Mouse (Mus musculus): ENCODE data around the gene Gm11595. TPM values are rescaled to one million over a fixed set of nuclear protein-coding genes. Genes with fewer than 3 reads are reported as not detected.
"Not testable (repeated sequence)": the region's sequence is repeated elsewhere in the genome, so short reads cannot be mapped to it uniquely, and the experiment has no call there.

The Gm11595 gene
- polyA plus RNA-seq (2014; fragmentation: Nextera tagmentation; extraction: Ambion mirVana): not detected in 2 replicates

DNA sequence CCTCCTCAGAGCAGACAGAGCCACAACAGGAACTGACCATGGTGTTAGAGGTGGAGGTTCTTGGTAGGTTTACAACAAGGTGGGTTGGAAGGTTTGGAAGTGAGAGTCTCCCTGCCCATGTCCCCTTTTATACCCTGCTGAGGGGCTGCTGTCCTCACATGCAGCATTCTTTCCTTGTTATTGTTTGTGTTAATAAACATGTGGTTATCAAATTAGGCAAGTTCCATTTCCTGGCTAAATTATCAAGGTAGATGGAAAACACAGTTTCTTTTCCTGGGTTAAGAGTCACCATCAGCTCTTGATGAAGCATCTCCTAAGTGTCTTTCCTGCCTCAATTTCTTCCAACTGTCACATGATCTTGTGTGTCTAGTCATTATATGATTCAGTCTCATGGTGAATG, at the start of gene Gm11595:
Gm11595 (minus strand) TSS at position 101 of the 400 bp plus-strand sequence.
- not testable (repeated sequence) for H3K4me3 ChIP-seq (ENCODE audit: low read depth, low read length); H3K27ac ChIP-seq (replicated peaks; ENCODE audit: low read depth, low read length); H3K4me1 ChIP-seq (ENCODE audit: control insufficient read depth, insufficient read depth, low read length); H3K9me3 ChIP-seq (ENCODE audit: control insufficient read depth, low read length); DNase-seq (ENCODE audit: low spot score); H3K27me3 ChIP-seq (ENCODE audit: control insufficient read depth, insufficient read depth, low read length); H3K4me2 ChIP-seq (ENCODE audit: low read depth, severe bottlenecking); H3K36me3 ChIP-seq (ENCODE audit: control insufficient read depth, insufficient read depth, low read length); H3K9ac ChIP-seq (ENCODE audit: low read length); ATAC-seq (ENCODE audit: insufficient number of reproducible peaks, low FRiP score, low TSS enrichment, low read depth)

DNA sequence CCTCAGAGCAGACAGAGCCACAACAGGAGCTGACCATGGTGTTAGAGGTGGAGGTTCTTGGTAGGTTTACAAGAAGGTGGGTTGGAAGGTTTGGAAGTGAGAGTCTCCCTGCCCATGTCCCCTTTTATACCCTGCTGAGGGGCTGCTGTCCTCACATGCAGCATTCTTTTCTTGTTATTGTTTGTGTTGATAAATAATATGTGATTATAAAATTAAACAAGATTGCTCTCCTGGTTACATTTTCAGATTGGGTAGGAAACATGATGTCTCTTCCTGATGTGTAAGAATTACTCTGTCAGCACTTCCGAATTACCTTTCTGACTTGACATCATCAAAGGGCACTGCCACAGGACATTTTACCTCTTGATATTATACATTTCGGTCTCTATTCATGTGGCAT, 42.9 kb upstream of the Gm11595 start, which contains the start of gene Gm11564:
Gm11564 (minus strand) TSS at position 101 of the 400 bp plus-strand sequence.
- not testable (repeated sequence) for H3K27me3 ChIP-seq (ENCODE audit: control insufficient read depth, insufficient read depth, low read length); H3K9me3 ChIP-seq (ENCODE audit: control insufficient read depth, low read length); H3K9ac ChIP-seq (ENCODE audit: low read length); H3K4me2 ChIP-seq (ENCODE audit: low read depth, severe bottlenecking); H3K4me3 ChIP-seq (ENCODE audit: low read depth, low read length); H3K4me1 ChIP-seq (ENCODE audit: control insufficient read depth, insufficient read depth, low read length); DNase-seq (ENCODE audit: low spot score); H3K36me3 ChIP-seq (ENCODE audit: control insufficient read depth, insufficient read depth, low read length); ATAC-seq (ENCODE audit: insufficient number of reproducible peaks, low FRiP score, low TSS enrichment, low read depth); H3K27ac ChIP-seq (replicated peaks; ENCODE audit: low read depth, low read length)
- 90% methylated on average over 2 of the region's 2 CpGs for WGBS

DNA sequence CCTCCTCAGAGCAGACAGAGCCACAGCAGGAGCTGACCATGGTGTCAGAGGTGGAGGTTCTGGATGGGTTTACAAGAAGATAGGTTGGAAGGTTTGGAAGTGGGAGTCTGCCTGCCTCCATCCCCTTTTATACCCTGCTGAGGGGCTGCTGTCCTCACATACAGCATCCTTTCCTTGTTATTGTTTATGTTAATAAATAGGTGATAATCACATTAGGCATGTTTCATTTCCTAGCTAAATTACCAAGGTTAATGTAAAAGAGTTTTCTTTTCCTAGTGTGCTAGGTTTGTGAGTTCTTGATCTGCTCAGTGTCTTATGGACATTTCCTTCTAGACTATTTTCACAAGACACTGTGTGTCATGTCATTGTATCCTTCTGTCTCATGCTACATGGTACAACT, 37.1 kb upstream of the Gm11595 start, which contains the start of gene Krtap4-13:
Krtap4-13 (minus strand) TSS at position 101 of the 400 bp plus-strand sequence.
- H3K9me3 ChIP-seq (ENCODE audit: control insufficient read depth, low read length); H3K36me3 ChIP-seq (ENCODE audit: control insufficient read depth, insufficient read depth, low read length); H3K4me1 ChIP-seq (ENCODE audit: control insufficient read depth, insufficient read depth, low read length); H3K4me2 ChIP-seq (ENCODE audit: low read depth, severe bottlenecking); ATAC-seq (ENCODE audit: insufficient number of reproducible peaks, low FRiP score, low TSS enrichment, low read depth); H3K27ac ChIP-seq (replicated peaks; ENCODE audit: low read depth, low read length); H3K4me3 ChIP-seq (ENCODE audit: low read depth, low read length); H3K27me3 ChIP-seq (ENCODE audit: control insufficient read depth, insufficient read depth, low read length); DNase-seq (ENCODE audit: low spot score); H3K9ac ChIP-seq (ENCODE audit: low read length): not testable (repeated sequence)

DNA sequence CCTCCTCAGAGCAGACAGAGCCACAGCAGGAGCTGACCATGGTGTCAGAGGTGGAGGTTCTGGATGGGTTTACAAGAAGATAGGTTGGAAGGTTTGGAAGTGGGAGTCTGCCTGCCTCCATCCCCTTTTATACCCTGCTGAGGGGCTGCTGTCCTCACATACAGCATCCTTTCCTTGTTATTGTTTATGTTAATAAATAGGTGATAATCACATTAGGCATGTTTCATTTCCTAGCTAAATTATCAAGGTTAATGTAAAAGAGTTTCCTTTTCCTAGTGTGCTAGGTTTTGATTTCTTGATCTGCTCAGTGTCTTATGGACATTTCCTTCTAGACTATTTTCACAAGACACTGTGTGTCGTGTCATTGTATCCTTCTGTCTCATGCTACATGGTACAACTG, 31.6 kb upstream of the Gm11595 start, which contains the start of gene Gm11554:
Gm11554 (minus strand) TSS at position 101 of the 400 bp plus-strand sequence.
- ATAC-seq (ENCODE audit: insufficient number of reproducible peaks, low FRiP score, low TSS enrichment, low read depth); DNase-seq (ENCODE audit: low spot score); H3K4me2 ChIP-seq (ENCODE audit: low read depth, severe bottlenecking); H3K36me3 ChIP-seq (ENCODE audit: control insufficient read depth, insufficient read depth, low read length); H3K27me3 ChIP-seq (ENCODE audit: control insufficient read depth, insufficient read depth, low read length); H3K27ac ChIP-seq (replicated peaks; ENCODE audit: low read depth, low read length); H3K9ac ChIP-seq (ENCODE audit: low read length); H3K4me1 ChIP-seq (ENCODE audit: control insufficient read depth, insufficient read depth, low read length); H3K4me3 ChIP-seq (ENCODE audit: low read depth, low read length); H3K9me3 ChIP-seq (ENCODE audit: control insufficient read depth, low read length): not testable (repeated sequence)
- no CpG with 5 or more reads among the region's 1 CpGs for WGBS

DNA sequence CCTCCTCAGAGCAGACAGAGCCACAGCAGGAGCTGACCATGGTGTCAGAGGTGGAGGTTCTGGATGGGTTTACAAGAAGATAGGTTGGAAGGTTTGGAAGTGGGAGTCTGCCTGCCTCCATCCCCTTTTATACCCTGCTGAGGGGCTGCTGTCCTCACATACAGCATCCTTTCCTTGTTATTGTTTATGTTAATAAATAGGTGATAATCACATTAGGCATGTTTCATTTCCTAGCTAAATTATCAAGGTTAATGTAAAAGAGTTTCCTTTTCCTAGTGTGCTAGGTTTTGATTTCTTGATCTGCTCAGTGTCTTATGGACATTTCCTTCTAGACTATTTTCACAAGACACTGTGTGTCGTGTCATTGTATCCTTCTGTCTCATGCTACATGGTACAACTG, 26.1 kb upstream of the Gm11595 start, which contains the start of gene Gm11569:
Gm11569 (minus strand) TSS at position 101 of the 400 bp plus-strand sequence.
- H3K27ac ChIP-seq (replicated peaks; ENCODE audit: low read depth, low read length); H3K4me3 ChIP-seq (ENCODE audit: low read depth, low read length); ATAC-seq (ENCODE audit: insufficient number of reproducible peaks, low FRiP score, low TSS enrichment, low read depth); H3K36me3 ChIP-seq (ENCODE audit: control insufficient read depth, insufficient read depth, low read length); H3K9me3 ChIP-seq (ENCODE audit: control insufficient read depth, low read length); H3K4me1 ChIP-seq (ENCODE audit: control insufficient read depth, insufficient read depth, low read length); H3K9ac ChIP-seq (ENCODE audit: low read length); H3K27me3 ChIP-seq (ENCODE audit: control insufficient read depth, insufficient read depth, low read length); DNase-seq (ENCODE audit: low spot score); H3K4me2 ChIP-seq (ENCODE audit: low read depth, severe bottlenecking): not testable (repeated sequence)
- no CpG with 5 or more reads among the region's 1 CpGs for WGBS

DNA sequence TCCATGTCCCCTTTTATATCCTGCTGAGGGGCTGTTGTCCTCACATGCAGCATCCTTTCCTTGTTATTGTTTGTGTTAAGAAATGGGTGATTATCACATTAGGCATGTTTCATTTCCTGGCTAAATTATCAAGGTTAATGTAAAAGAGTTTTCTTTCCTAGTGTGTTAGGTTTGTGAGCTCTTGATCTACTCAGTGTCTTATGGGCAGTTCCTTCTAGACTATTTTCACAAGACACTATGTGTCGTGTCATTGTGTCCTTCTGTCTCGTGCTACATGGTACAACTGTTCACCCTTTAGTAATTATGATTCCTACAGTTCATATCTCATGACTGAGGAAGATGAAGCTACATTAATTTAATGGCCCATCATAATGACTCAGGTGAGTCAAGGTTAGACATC, 20.7 kb upstream of the Gm11595 start, which contains the start of gene Gm11596:
Gm11596 (minus strand) TSS at position 101 of the 400 bp plus-strand sequence.
- no peak within 1 kb of the TSS for H3K4me3 ChIP-seq (ENCODE audit: low read depth, low read length)
- no peaks in the 10 kb centered on the region for H3K9me3 ChIP-seq (ENCODE audit: control insufficient read depth, low read length)
- no peaks in the 10 kb centered on the region for H3K4me1 ChIP-seq (ENCODE audit: control insufficient read depth, insufficient read depth, low read length)
- no peaks in the 10 kb centered on the region for H3K36me3 ChIP-seq (ENCODE audit: control insufficient read depth, insufficient read depth, low read length)
- no peak within 1 kb of the TSS for H3K9ac ChIP-seq (ENCODE audit: low read length)
- H3K4me2 ChIP-seq (ENCODE audit: low read depth, severe bottlenecking): no peak within 1 kb of the TSS
- no peaks in the 10 kb centered on the region for H3K27me3 ChIP-seq (ENCODE audit: control insufficient read depth, insufficient read depth, low read length)
- no peak within 1 kb of the TSS for H3K27ac ChIP-seq (replicated peaks; ENCODE audit: low read depth, low read length)
- ATAC-seq (ENCODE audit: insufficient number of reproducible peaks, low FRiP score, low TSS enrichment, low read depth) (no peak), DNase-seq (ENCODE audit: low spot score) (no peak)
- WGBS: 70% methylated on average over 2 of the region's 2 CpGs

DNA sequence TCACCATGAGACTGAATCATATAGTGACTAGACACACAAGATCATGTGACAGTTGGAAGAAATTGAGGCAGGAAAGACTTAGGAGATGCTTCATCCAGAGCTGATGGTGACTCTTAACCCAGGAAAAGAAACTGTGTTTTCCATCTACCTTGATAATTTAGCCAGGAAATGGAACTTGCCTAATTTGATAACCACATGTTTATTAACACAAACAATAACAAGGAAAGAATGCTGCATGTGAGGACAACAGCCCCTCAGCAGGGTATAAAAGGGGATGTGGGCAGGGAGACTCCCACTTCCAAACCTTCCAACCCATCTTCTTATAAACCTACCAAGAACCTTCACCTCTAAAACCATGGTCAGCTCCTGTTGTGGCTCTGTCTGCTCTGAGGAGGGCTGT, 12.2 kb upstream of the Gm11595 start, which contains the start of gene Krtap4-9:
Krtap4-9 (plus strand) TSS at position 301 of the 400 bp plus-strand sequence.
- DNase-seq (ENCODE audit: low spot score); H3K4me1 ChIP-seq (ENCODE audit: control insufficient read depth, insufficient read depth, low read length): not testable (repeated sequence)

DNA sequence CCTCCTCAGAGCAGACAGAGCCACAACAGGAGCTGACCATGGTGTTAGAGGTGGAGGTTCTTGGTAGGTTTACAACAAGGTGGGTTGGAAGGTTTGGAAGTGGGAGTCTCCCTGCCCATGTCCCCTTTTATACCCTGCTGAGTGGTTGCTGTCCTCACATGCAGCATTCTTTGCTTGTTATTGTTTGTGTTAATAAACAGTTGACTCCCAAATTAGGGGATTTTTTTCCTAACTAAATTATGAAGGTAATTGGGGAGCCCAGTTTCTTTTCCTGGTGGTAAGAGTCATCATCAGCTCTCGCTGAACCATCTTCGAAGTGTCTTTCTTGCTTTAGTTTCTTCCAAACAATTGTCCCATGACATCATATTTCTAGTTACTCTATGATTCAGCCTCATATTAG, 7.9 kb upstream of the Gm11595 start, which contains the start of gene Krtap4-8:
Krtap4-8 (minus strand) TSS at position 101 of the 400 bp plus-strand sequence.
- no peaks in the 10 kb centered on the region for H3K36me3 ChIP-seq (ENCODE audit: control insufficient read depth, insufficient read depth, low read length)
- H3K4me2 ChIP-seq (ENCODE audit: low read depth, severe bottlenecking): no peak within 1 kb of the TSS
- no peaks in the 10 kb centered on the region for H3K9me3 ChIP-seq (ENCODE audit: control insufficient read depth, low read length)
- H3K4me1 ChIP-seq (ENCODE audit: control insufficient read depth, insufficient read depth, low read length): no peaks in the 10 kb centered on the region
- 93% methylated on average over 2 of the region's 2 CpGs for WGBS
- H3K27me3 ChIP-seq (ENCODE audit: control insufficient read depth, insufficient read depth, low read length): no peaks in the 10 kb centered on the region
- no peak within 1 kb of the TSS for H3K4me3 ChIP-seq (ENCODE audit: low read depth, low read length)
- no peak for DNase-seq (ENCODE audit: low spot score)
- H3K27ac ChIP-seq (replicated peaks; ENCODE audit: low read depth, low read length): no peak within 1 kb of the TSS
- no peak for ATAC-seq (ENCODE audit: insufficient number of reproducible peaks, low FRiP score, low TSS enrichment, low read depth)
- H3K9ac ChIP-seq (ENCODE audit: low read length): no peak within 1 kb of the TSS

More for the DNA sequence above, 12.2 kb upstream of the Gm11595 start, which contains the start of gene Krtap4-9:
- not testable (repeated sequence) for H3K36me3 ChIP-seq (ENCODE audit: control insufficient read depth, insufficient read depth, low read length); H3K4me3 ChIP-seq (ENCODE audit: low read depth, low read length); ATAC-seq (ENCODE audit: insufficient number of reproducible peaks, low FRiP score, low TSS enrichment, low read depth); H3K27me3 ChIP-seq (ENCODE audit: control insufficient read depth, insufficient read depth, low read length); H3K4me2 ChIP-seq (ENCODE audit: low read depth, severe bottlenecking); H3K27ac ChIP-seq (replicated peaks; ENCODE audit: low read depth, low read length); H3K9ac ChIP-seq (ENCODE audit: low read length); H3K9me3 ChIP-seq (ENCODE audit: control insufficient read depth, low read length)

DNA sequence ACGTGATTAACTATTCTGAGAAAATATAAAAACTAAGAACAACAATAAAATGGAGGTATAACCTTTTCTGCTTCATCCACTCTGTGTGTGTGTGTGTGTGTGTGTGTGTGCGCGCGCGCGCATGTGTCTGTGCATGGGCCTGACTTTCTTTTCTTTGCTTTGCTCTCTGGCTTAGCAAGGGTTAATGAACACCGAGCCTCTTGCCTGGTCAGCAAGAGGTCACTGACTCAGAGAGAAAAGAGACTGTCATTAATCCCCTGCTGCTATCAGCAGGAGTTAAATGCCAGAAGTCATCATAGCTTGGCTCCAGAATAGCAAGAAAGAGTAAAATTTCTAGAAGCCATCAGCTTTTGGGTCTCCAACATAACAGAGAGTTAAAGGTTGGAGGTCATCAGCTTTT, 5.7 kb upstream of the Gm11595 start:
- no peak for ATAC-seq (ENCODE audit: insufficient number of reproducible peaks, low FRiP score, low TSS enrichment, low read depth)
- no peak for DNase-seq (ENCODE audit: low spot score)
- 59% methylated on average over 7 of the region's 7 CpGs for WGBS

More for the DNA sequence above, 5.7 kb upstream of the Gm11595 start:
- no peak overlapping the region for H3K4me3 ChIP-seq (ENCODE audit: low read depth, low read length)
- H3K9ac ChIP-seq (ENCODE audit: low read length): no peak overlapping the region
- no peaks in the 10 kb centered on the region for H3K27me3 ChIP-seq (ENCODE audit: control insufficient read depth, insufficient read depth, low read length)
- no peak overlapping the region for H3K27ac ChIP-seq (replicated peaks; ENCODE audit: low read depth, low read length)
- H3K4me1 ChIP-seq (ENCODE audit: control insufficient read depth, insufficient read depth, low read length): no peaks in the 10 kb centered on the region
- no peaks in the 10 kb centered on the region for H3K9me3 ChIP-seq (ENCODE audit: control insufficient read depth, low read length)
- no peaks in the 10 kb centered on the region for H3K36me3 ChIP-seq (ENCODE audit: control insufficient read depth, insufficient read depth, low read length)
- H3K4me2 ChIP-seq (ENCODE audit: low read depth, severe bottlenecking): no peak overlapping the region
